Mouse (Mus musculus): ENCODE data around the gene Car15.

Gene Car15

GRCm38 (mm10) chr16:17833681-17834399 is 4.3 kb downstream of the Car15 start:
- DNase-seq (ENCODE audit: low spot score in 2 of 2): peak; percentile 67

- peak; percentile 40 to 62 for DNase-seq (ENCODE audit: low spot score in 2 of 2)
These were observed 4.9 kb downstream of the Car15 start for GRCm38 (mm10) chr16:17833321-17833680.

GRCm38 (mm10) chr16:17832821-17833220 is 5.3 kb downstream of the Car15 start, which contains the start of gene B830017H08Rik:
Gene B830017H08Rik, plus strand, starts transcription at chr16:17833121.
- no peak for DNase-seq (ENCODE audit: low spot score in 2 of 2)

GRCm38 (mm10) chr16:17831781-17832180 is 6.4 kb downstream of the Car15 start:
- no peak for DNase-seq (ENCODE audit: low spot score in 2 of 2)

- no peak for DNase-seq (ENCODE audit: low spot score in 2 of 2)
These were observed 7.6 kb downstream of the Car15 start for GRCm38 (mm10) chr16:17830385-17831178.

- DNase-seq (ENCODE audit: low spot score in 2 of 2): no peak
These were observed 9.3 kb downstream of the Car15 start for GRCm38 (mm10) chr16:17828867-17829266.

GRCm38 (mm10) chr16:17828229-17828628 is 9.9 kb downstream of the Car15 start:
- DNase-seq (ENCODE audit: low spot score in 2 of 2): no peak

GRCm38 (mm10) chr16:17826500-17826899 is 11.7 kb downstream of the Car15 start:
- no peak for DNase-seq (ENCODE audit: low spot score in 2 of 2)

- no peak for DNase-seq (ENCODE audit: low spot score in 2 of 2)
These were observed 21.6 kb downstream of the Car15 start for GRCm38 (mm10) chr16:17816528-17816927.

GRCm38 (mm10) chr16:17815411-17816402 is 22.5 kb downstream of the Car15 start:
- DNase-seq (ENCODE audit: low spot score in 2 of 2): peak; percentile 59 to 75

- no peak for DNase-seq (ENCODE audit: low spot score in 2 of 2)
These were observed 25.0 kb downstream of the Car15 start for GRCm38 (mm10) chr16:17813173-17813572.

GRCm38 (mm10) chr16:17812120-17812519 is 26.0 kb downstream of the Car15 start:
- peak; percentile 51 to 58 for DNase-seq (ENCODE audit: low spot score in 2 of 2)

- no peak for DNase-seq (ENCODE audit: low spot score in 2 of 2)
These were observed 28.5 kb downstream of the Car15 start for GRCm38 (mm10) chr16:17809711-17810110.

- no peak for DNase-seq (ENCODE audit: low spot score in 2 of 2)
These were observed 29.0 kb downstream of the Car15 start for GRCm38 (mm10) chr16:17809125-17809524.

- peak; percentile 89 to 90 for DNase-seq (ENCODE audit: low spot score in 2 of 2)
These were observed 30.8 kb downstream of the Car15 start for GRCm38 (mm10) chr16:17807192-17808009.

- DNase-seq (ENCODE audit: low spot score in 2 of 2): no peak
These were observed 31.5 kb downstream of the Car15 start for GRCm38 (mm10) chr16:17806581-17807191.

- no peak for DNase-seq (ENCODE audit: low spot score in 2 of 2)
These were observed 33.2 kb downstream of the Car15 start for GRCm38 (mm10) chr16:17804982-17805381.

- no peak for DNase-seq (ENCODE audit: low spot score in 2 of 2)
These were observed 33.7 kb downstream of the Car15 start for GRCm38 (mm10) chr16:17804449-17804912.

GRCm38 (mm10) chr16:17803675-17804448 is 34.3 kb downstream of the Car15 start:
- DNase-seq (ENCODE audit: low spot score in 2 of 2): no peak

Data from right cerebral cortex, adult 2 months (tissue).